Mouse (Mus musculus): ENCODE measurements around the gene Gemin6.

GRCm38 (mm10) chr17:80180468-80180867, 43.8 kb upstream of the Gemin6 start:
- no peak for TF ChIP-seq CTCF (IDR thresholded peaks at IDR 0.05; ENCODE audit: borderline replicate concordance, insufficient read depth, low read length)
- no peak for TF ChIP-seq POLR2A (IDR thresholded peaks at IDR 0.05; ENCODE audit: low read depth, low read length)
